Mouse (Mus musculus): ENCODE results near the gene Eif2b3.

The Eif2b3 gene

GRCm38 (mm10) chr4:117013596-117013995 lies 5.6 kb upstream of the Eif2b3 start:
- in situ Hi-C loops (cut with MboI; ENCODE audit: low sequenced_read_pairs): no loop called here

- in situ Hi-C loops (cut with MboI; ENCODE audit: low sequenced_read_pairs): no loop called here
Measured at GRCm38 (mm10) chr4:117014901-117015415, 4.2 kb upstream of the Eif2b3 start.

DNA sequence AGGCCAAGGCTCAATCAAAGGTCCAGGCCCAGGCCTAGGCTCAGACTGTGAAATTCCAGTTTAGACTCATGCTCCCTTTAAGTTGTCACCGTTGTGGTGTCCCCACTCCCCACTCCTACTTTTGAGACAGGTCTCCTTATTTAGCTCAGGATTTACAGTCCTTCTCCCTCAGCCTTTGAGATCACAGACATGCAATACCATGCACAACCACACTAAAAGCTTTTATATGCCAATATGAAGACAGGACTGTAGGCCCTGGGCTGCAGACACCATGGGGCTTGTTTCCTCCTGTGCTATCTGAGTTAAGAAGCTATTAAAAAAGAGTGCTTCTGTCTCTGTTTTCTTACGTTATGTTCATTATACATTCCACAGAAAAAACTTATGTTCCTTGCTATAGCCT lies 1.5 kb upstream of the Eif2b3 start:
- in situ Hi-C loops (cut with MboI; ENCODE audit: low sequenced_read_pairs): no loop called here

DNA sequence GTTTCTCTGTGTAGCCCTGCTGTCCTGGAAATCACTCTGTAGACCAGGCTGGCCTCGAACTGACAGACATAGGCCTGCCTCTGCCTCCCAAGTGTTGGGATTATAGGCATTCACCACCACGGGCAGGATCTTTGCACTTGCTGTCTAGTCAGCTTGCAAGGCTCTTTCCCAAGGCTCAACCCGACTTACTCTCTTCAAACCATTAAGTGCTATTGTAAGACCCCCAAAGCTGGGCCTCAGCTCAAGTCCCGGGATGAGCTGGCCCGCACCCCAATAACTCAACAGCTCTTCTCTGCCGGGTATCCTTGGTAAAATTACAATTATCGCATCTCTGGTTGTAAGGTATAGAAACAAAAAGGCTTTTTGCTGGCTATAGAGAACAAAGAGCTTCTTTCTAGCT lies 875 bp upstream of the Eif2b3 start:
- in situ Hi-C loops (cut with MboI; ENCODE audit: low sequenced_read_pairs): no loop called here

GRCm38 (mm10) chr4:117023469-117023868 lies 4.3 kb downstream of the Eif2b3 start:
- in situ Hi-C loops (cut with MboI; ENCODE audit: low sequenced_read_pairs): loop anchor here (10.0 kb wide), 1 partner anchor 121 kb away; no protein-coding TSS in a partner anchor

- in situ Hi-C loops (cut with MboI; ENCODE audit: low sequenced_read_pairs): no loop called here
Measured at GRCm38 (mm10) chr4:117031105-117031504, 11.9 kb downstream of the Eif2b3 start.

DNA sequence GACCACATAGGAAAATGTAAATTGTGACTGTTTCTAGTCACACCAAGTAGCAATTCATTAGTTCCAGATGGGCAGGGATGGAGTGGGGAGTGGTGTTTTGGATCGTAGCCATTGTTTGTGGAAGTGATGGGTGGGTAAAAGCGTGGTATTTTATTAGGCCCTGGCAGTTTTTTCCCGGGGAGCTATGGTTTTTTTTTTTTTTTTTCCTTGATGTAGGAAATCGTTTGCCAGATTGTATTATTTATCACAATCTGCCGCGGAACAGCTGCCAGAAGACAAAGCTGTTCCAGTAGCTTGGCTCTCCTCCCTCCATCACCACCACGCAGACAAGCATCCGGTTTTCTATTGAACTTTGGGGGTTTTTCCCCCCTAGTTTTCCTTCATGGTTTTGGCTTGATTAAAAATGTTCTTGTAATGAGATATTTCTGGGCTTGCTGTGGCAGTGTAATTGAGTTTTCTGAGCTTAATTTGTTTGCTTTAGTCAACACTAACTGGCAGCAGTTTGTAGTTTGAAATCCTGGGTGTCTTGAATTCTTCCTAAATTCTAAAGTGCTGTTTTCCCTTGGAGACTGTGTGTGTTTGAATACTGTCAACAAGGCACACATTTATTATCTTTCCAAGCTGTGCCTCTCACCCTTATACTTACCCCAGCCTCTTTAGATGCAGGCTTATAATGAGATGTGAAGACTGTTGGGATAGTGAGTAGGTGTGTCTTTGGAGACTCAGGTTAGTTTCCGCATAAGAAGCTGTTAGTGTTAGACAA lies 20.9 kb downstream of the Eif2b3 start:
- in situ Hi-C loops (cut with MboI; ENCODE audit: low sequenced_read_pairs): no loop called here

DNA sequence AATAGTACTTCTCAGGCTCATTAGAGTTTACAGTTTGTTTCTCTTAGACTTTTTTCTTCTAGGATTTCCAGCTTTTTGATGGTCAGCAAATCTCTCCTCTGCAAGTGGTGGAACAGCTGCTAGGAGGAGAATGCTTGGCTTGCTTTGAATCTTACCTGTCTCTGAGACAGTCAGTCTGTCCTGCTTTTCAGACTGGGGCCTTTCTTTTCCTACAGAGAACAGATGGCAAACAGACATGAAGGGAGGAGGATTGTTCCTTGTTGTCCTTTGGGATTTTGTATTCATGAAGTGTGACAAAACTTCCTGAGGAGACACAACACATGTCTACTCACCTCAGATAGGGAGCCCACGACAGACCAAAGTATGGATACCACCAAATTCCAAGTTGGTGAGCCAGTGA lies 21.6 kb downstream of the Eif2b3 start:
- in situ Hi-C loops (cut with MboI; ENCODE audit: low sequenced_read_pairs): no loop called here

DNA sequence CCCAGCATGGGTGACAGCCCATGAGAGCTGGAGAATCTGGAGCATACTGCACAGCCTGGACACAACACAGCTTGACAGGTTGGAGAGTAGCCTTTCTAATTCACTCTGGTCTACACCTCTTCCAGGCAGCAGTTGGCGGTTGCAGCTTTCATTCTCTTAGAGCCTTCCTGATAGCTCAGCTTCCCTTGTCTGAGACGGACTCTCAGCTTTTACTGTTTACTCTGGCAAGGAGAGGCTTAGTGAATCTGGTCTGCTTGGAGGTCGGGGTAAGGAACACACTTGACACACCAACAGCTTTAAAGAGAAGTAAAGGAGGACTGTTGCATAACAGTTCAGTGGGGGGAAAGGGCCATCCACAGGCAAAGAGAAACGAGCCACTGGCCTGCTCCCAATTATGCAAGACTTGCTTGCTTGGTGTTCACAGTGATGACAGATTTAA lies 22.1 kb downstream of the Eif2b3 start:
- in situ Hi-C loops (cut with MboI; ENCODE audit: low sequenced_read_pairs): no loop called here

DNA sequence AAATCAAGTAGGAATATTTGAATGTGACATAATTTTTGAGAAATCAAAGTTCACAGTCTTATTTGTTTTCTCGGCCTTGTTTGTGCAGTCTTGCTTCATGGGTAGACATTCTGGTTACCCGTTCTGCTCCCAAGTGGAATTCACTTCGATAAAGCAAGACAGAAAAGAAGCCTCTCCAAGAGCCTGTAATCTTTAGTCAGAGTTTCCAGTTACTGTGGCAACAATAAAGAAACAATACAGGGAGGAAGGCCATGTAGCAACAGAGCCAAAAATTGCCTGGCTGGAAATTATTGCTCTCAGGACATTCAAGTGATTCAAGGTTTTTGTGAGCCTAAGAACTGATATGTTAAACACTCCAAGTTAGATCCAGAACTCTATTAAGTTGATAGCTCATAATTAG lies 29.6 kb downstream of the Eif2b3 start:
- in situ Hi-C loops (cut with MboI; ENCODE audit: low sequenced_read_pairs): no loop called here

- in situ Hi-C loops (cut with MboI; ENCODE audit: low sequenced_read_pairs): no loop called here
Measured at GRCm38 (mm10) chr4:117049485-117049884, 30.3 kb downstream of the Eif2b3 start.

GRCm38 (mm10) chr4:117052626-117053025 lies 33.4 kb downstream of the Eif2b3 start:
- in situ Hi-C loops (cut with MboI; ENCODE audit: low sequenced_read_pairs): loop anchor here (5.0 kb wide), 1 partner anchor 45 kb away; the partner anchor contains the start of gene Ptch2

DNA sequence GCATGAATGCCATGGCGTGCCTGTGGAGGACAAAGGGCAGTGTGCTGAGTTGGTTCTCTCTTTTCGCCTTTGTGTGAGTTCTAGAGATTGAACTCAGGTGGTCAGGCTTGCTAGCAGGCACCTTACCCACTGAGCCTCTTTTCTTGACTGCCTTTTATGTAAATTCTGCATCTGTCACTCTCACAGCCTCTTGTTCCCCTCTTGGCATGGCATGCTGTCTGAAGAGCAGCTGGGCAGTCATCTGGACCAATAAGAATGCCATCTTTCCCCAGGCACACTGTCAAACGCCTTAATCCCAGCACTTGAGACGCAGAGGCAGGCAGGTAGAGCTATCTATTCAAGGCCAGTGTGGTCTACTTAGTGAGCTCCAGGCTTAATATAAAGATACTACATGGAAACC lies 34.8 kb downstream of the Eif2b3 start:
- in situ Hi-C loops (cut with MboI; ENCODE audit: low sequenced_read_pairs): loop anchor here (5.0 kb wide), 1 partner anchor 43 kb away; the partner anchor contains the start of gene Ptch2

GRCm38 (mm10) chr4:117056102-117056501 lies 36.9 kb downstream of the Eif2b3 start:
- in situ Hi-C loops (cut with MboI; ENCODE audit: low sequenced_read_pairs): no loop called here

DNA sequence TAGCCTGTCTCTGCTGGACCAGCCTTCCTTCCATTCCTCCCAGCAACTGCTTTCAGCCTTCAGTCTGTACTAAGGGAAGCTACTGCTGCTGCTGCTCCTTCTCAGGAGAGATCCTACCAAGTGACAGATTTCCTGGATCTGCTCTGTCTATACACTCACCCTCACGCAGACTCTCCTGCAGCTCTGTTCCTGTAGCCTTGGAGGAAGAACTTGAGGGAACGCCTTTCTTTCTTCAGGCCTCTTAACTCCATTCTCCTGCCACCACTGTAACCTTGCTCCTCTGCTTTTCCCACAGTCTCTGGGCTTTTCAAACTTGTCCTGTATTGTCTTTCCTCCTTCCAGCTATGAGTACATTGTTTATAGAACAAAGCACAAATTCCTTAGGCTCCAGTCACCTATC lies 37.3 kb downstream of the Eif2b3 start:
- in situ Hi-C loops (cut with MboI; ENCODE audit: low sequenced_read_pairs): no loop called here

GRCm38 (mm10) chr4:117058512-117058911 lies 39.3 kb downstream of the Eif2b3 start:
- in situ Hi-C loops (cut with MboI; ENCODE audit: low sequenced_read_pairs): no loop called here

- in situ Hi-C loops (cut with MboI; ENCODE audit: low sequenced_read_pairs): no loop called here
Measured at GRCm38 (mm10) chr4:117062700-117063390, 43.6 kb downstream of the Eif2b3 start.

- in situ Hi-C loops (cut with MboI; ENCODE audit: low sequenced_read_pairs): no loop called here
Measured at GRCm38 (mm10) chr4:117068035-117068434, 48.8 kb downstream of the Eif2b3 start.

GRCm38 (mm10) chr4:117069647-117070046 lies 50.4 kb downstream of the Eif2b3 start:
- in situ Hi-C loops (cut with MboI; ENCODE audit: low sequenced_read_pairs): no loop called here

GRCm38 (mm10) chr4:117070624-117071023 lies 51.4 kb downstream of the Eif2b3 start:
- in situ Hi-C loops (cut with MboI; ENCODE audit: low sequenced_read_pairs): no loop called here

DNA sequence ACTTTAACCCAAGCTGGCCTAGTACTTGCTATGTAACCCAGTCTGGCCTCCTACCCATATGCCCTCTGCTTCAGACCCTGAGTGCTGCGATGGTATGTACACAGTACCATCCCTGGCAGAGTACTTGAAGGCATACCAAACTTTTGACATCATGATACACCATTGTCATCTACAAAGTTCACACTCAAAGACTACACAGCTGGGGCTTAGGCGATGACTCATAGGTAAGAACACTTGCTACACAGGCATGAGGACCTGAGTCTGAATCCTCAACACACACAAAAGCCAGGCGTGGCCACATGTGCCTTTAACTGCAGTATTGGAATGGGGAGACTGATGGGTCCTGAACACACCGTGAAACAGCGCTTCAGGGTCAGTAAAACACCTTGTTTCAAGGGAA lies 52.0 kb downstream of the Eif2b3 start:
- in situ Hi-C loops (cut with MboI; ENCODE audit: low sequenced_read_pairs): no loop called here
